In the genomic region with DNA sequence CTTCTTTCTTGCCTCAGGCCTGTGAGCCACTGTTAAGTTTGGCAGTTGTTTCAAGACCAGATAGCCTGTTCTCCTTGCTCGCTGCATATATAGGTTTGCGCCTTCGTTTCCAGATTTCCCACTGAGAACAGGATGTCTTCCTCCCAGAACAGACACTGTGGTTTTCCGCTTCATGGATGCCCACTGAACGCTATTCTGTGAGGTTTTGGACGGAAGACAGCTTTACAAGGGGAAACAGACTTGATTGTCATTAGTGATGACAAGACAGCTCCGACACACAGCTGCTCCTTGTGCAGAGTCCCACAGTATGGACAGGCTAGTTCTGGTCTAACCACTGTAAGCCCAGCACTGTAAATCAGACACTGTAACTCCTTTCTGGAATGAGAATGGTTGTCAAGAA, we compare ENCODE assay signal across 24 mouse cellular contexts. TPM values are rescaled to one million over a fixed set of nuclear protein-coding genes. Genes with fewer than 3 reads are reported as not detected.
A peak's percentile ranks its signal among the peaks of the same experiment; 100 is the strongest.
DNase-seq lines count a peak whose midpoint lies in the region; ATAC-seq and TF ChIP-seq lines count a peak whose summit lies in the region.
"Had no signal": no experiment of that assay in that cellular context is flagged by ENCODE, and none has a peak within 500 bp of the region (broad histone marks: within the 10 kb centered on the region; RNA-seq: fewer than 3 reads in every experiment).

No protein-coding gene starts in this region.

- no peak for TF ChIP-seq EP300 in heart, adult 2 months (IDR thresholded peaks at IDR 0.05; ENCODE audit: insufficient read depth, low read depth, low read length)

- ATAC-seq in liver, embryonic 12.5 days = no peak
- ATAC-seq in midbrain, embryonic 14.5 days (ENCODE audit: low FRiP score, low TSS enrichment) = no peak; the same call in 1 of the 2 replicates
- ATAC-seq in hindbrain, postnatal 0 days = peak; percentile 45
- ATAC-seq in frontal cortex, adult (ENCODE audit: low TSS enrichment) = no peak
- ATAC-seq: intestine, embryonic 15.5 days; Patski had no signal

- intact Hi-C loops in heart, adult 2 months (cut with DNase I) = no loop called here

- WGBS in heart, adult 2 months = 47% methylated on average over 7 of the region's 7 CpGs
- WGBS in liver, adult 2 months = 91% methylated on average over 7 of the region's 7 CpGs
- WGBS in liver, embryonic 12.5 days (ENCODE audit: insufficient replicate concordance) = 60% methylated on average over 7 of the region's 7 CpGs
- 70% methylated on average over 7 of the region's 7 CpGs for WGBS in midbrain, embryonic 14.5 days
- WGBS in midbrain, embryonic 10.5 days = 86% methylated on average over 7 of the region's 7 CpGs
- 43% methylated on average over 7 of the region's 7 CpGs for WGBS in hindbrain, postnatal 0 days

- no peaks in the 10 kb centered on the region for H3K27me3 ChIP-seq in heart, adult 2 months (ENCODE audit: control insufficient read depth, insufficient read depth, low read length)
- H3K27me3 ChIP-seq in liver, adult 2 months (ENCODE audit: control insufficient read depth, insufficient read depth, low read length) = no peaks in the 10 kb centered on the region
- peaks cover 12% of the 10 kb centered on the region; the same call in 1 of the 2 replicates for H3K27me3 ChIP-seq in liver, embryonic 12.5 days (replicated peaks)
- H3K27me3 ChIP-seq in midbrain, embryonic 14.5 days (ENCODE audit: control insufficient read depth, insufficient read depth, low read length) = no peaks in the 10 kb centered on the region
- H3K27me3 ChIP-seq in midbrain, embryonic 10.5 days (ENCODE audit: low read depth, poor library complexity, severe bottlenecking) = 0 out of 2 replicates have a peak, but pooled peaks cover 4% of the 10 kb centered on the region
- no peaks in the 10 kb centered on the region for H3K27me3 ChIP-seq in hindbrain, postnatal 0 days (ENCODE audit: insufficient read depth, low read length)
- H3K27me3 ChIP-seq: forebrain, embryonic 12.5 days; intestine, embryonic 15.5 days; liver, embryonic 15.5 days; neural tube, embryonic 13.5 days; Patski had no signal

- H3K4me2 ChIP-seq in liver, embryonic 12.5 days = no peak overlapping the region
- H3K4me2 ChIP-seq in midbrain, embryonic 14.5 days (ENCODE audit: low read length) = no peak overlapping the region
- H3K4me2 ChIP-seq in hindbrain, postnatal 0 days (ENCODE audit: low read depth, low read length) = no peak overlapping the region
- H3K4me2 ChIP-seq: forebrain, embryonic 12.5 days; intestine, embryonic 15.5 days; limb, embryonic 12.5 days; liver, embryonic 15.5 days; neural tube, embryonic 13.5 days had no signal

- no peaks in the 10 kb centered on the region for H3K9me3 ChIP-seq in liver, embryonic 12.5 days (replicated peaks)
- no peaks in the 10 kb centered on the region for H3K9me3 ChIP-seq in midbrain, embryonic 14.5 days (ENCODE audit: control insufficient read depth, low read length)
- H3K9me3 ChIP-seq in midbrain, embryonic 10.5 days (replicated peaks) = no peaks in the 10 kb centered on the region
- H3K9me3 ChIP-seq in hindbrain, postnatal 0 days (ENCODE audit: low read length) = no peaks in the 10 kb centered on the region
- H3K9me3 ChIP-seq: forebrain, embryonic 12.5 days; heart, embryonic 10.5 days; intestine, embryonic 15.5 days; limb, embryonic 12.5 days; liver, embryonic 15.5 days; neural tube, embryonic 13.5 days had no signal

- no peak for TF ChIP-seq CTCF in heart, adult 2 months (IDR thresholded peaks at IDR 0.05)
- TF ChIP-seq CTCF in liver, adult 2 months (IDR thresholded peaks at IDR 0.05; ENCODE audit: low read depth, low read length) = no peak
- TF ChIP-seq CTCF in hindbrain, postnatal 0 days (IDR thresholded peaks at IDR 0.05; ENCODE audit: low read depth) = no peak

- peak; percentile 70 for DNase-seq in heart, adult 11 months
- no peak for DNase-seq in heart, adult 2 months
- DNase-seq in liver, adult 2 months (ENCODE audit: extremely low read depth, low read depth, low spot score) = no peak
- peak; percentile 24 for DNase-seq in midbrain, embryonic 14.5 days
- DNase-seq in midbrain, embryonic 10.5 days (ENCODE audit: low spot score) = no peak
- DNase-seq in hindbrain, postnatal 0 days (ENCODE audit: low spot score) = peak; percentile 38
- DNase-seq: adrenal gland, postnatal 36 days; cerebellum, adult 9-10 months; gastrocnemius, adult 2 months; heart, postnatal 4 days; kidney, adult 9 months; kidney, postnatal 14 days; lung, postnatal 10 days; thymus, adult 2 months had no signal

- no peak for TF ChIP-seq POLR2A in heart, adult 2 months (IDR thresholded peaks at IDR 0.05; ENCODE audit: insufficient read depth, low read depth, low read length)
- TF ChIP-seq POLR2A in liver, adult 2 months (IDR thresholded peaks at IDR 0.05; ENCODE audit: extremely low read depth, insufficient read depth, low read length) = no peak

- H3K4me1 ChIP-seq in heart, adult 2 months (ENCODE audit: control insufficient read depth, insufficient read depth, low read length) = peaks cover 1% of the 10 kb centered on the region; the same call in 1 of the 2 replicates
- H3K4me1 ChIP-seq in liver, adult 2 months (ENCODE audit: control insufficient read depth, insufficient read depth, low read length) = peaks cover 21% of the 10 kb centered on the region
- peaks cover 5% of the 10 kb centered on the region; the same call in 1 of the 2 replicates for H3K4me1 ChIP-seq in liver, embryonic 12.5 days
- H3K4me1 ChIP-seq in midbrain, embryonic 14.5 days (ENCODE audit: control insufficient read depth, insufficient read depth, low read length) = peaks cover 18% of the 10 kb centered on the region
- peaks cover 13% of the 10 kb centered on the region for H3K4me1 ChIP-seq in midbrain, embryonic 10.5 days
- peaks cover 5% of the 10 kb centered on the region; the same call in 1 of the 2 replicates for H3K4me1 ChIP-seq in hindbrain, postnatal 0 days (ENCODE audit: insufficient read depth, low read length)

- H3K4me3 ChIP-seq in heart, adult 2 months = no peak overlapping the region
- H3K4me3 ChIP-seq in liver, adult 2 months (ENCODE audit: insufficient read depth, low read depth, low read length) = no peak overlapping the region
- H3K4me3 ChIP-seq in liver, embryonic 12.5 days = no peak overlapping the region
- H3K4me3 ChIP-seq in midbrain, embryonic 14.5 days (replicated peaks; ENCODE audit: low read depth, low read length) = no peak overlapping the region
- H3K4me3 ChIP-seq in midbrain, embryonic 10.5 days = no peak overlapping the region
- H3K4me3 ChIP-seq in hindbrain, postnatal 0 days (ENCODE audit: low read length) = no peak overlapping the region
- H3K4me3 ChIP-seq: forebrain, embryonic 12.5 days; gastrocnemius, adult 2 months; heart, embryonic 10.5 days; intestine, embryonic 15.5 days; limb, embryonic 12.5 days; liver, embryonic 15.5 days; neural tube, embryonic 13.5 days had no signal

- no peaks in the 10 kb centered on the region for H3K36me3 ChIP-seq in heart, adult 2 months (ENCODE audit: control insufficient read depth, insufficient read depth, low read length)
- H3K36me3 ChIP-seq in liver, adult 2 months (ENCODE audit: control insufficient read depth, insufficient read depth, low read length) = no peaks in the 10 kb centered on the region
- H3K36me3 ChIP-seq in liver, embryonic 12.5 days = no peaks in the 10 kb centered on the region
- H3K36me3 ChIP-seq in midbrain, embryonic 14.5 days (ENCODE audit: control insufficient read depth, insufficient read depth, low read length) = no peaks in the 10 kb centered on the region
- no peaks in the 10 kb centered on the region for H3K36me3 ChIP-seq in midbrain, embryonic 10.5 days
- no peaks in the 10 kb centered on the region for H3K36me3 ChIP-seq in hindbrain, postnatal 0 days (ENCODE audit: insufficient read depth, low read length)
- H3K36me3 ChIP-seq: forebrain, embryonic 12.5 days; heart, embryonic 10.5 days; intestine, embryonic 15.5 days; limb, embryonic 12.5 days; liver, embryonic 15.5 days; neural tube, embryonic 13.5 days had no signal

- no peak overlapping the region for H3K27ac ChIP-seq in heart, adult 2 months
- peak overlapping the region; percentile 66 for H3K27ac ChIP-seq in liver, adult 2 months (replicated peaks; ENCODE audit: insufficient read depth, low read depth, low read length)
- H3K27ac ChIP-seq in liver, embryonic 12.5 days = no peak overlapping the region
- no peak overlapping the region for H3K27ac ChIP-seq in midbrain, embryonic 14.5 days (replicated peaks; ENCODE audit: low read depth, low read length)
- H3K27ac ChIP-seq in midbrain, embryonic 10.5 days (replicated peaks) = no peak overlapping the region
- H3K27ac ChIP-seq in hindbrain, postnatal 0 days = peak overlapping the region; percentile 20; the same call in 1 of the 2 replicates
- H3K27ac ChIP-seq: forebrain, embryonic 12.5 days; gastrocnemius, adult 2 months; heart, embryonic 10.5 days; intestine, embryonic 15.5 days; limb, embryonic 12.5 days; liver, embryonic 15.5 days; neural tube, embryonic 13.5 days; stomach, postnatal 0 days had no signal

- H3K9ac ChIP-seq in heart, adult 2 months (ENCODE audit: low read depth, low read length) = no peak overlapping the region
- no peak overlapping the region for H3K9ac ChIP-seq in liver, adult 2 months (ENCODE audit: low read depth, low read length)
- H3K9ac ChIP-seq in liver, embryonic 12.5 days = no peak overlapping the region
- H3K9ac ChIP-seq in midbrain, embryonic 14.5 days (replicated peaks; ENCODE audit: low read length) = no peak overlapping the region
- H3K9ac ChIP-seq in hindbrain, postnatal 0 days (replicated peaks; ENCODE audit: low read length) = no peak overlapping the region
- H3K9ac ChIP-seq: forebrain, embryonic 12.5 days; intestine, embryonic 15.5 days; limb, embryonic 12.5 days; liver, embryonic 15.5 days had no signal

- no peaks in the 10 kb centered on the region for H3K79me2 ChIP-seq in heart, adult 2 months (replicated peaks; ENCODE audit: control insufficient read depth, insufficient read depth, low read length)
- H3K79me2 ChIP-seq in liver, adult 2 months (ENCODE audit: control insufficient read depth, insufficient read depth, low read length) = no peaks in the 10 kb centered on the region

RNA-seq across cellular contexts. Expression of a gene that starts 18.3 kb away (rescaled TPM):
- 10 to 100 TPM; 24.0 to 27.1 TPM for total RNA-seq in heart, adult 2 months (2021)
- polyA plus RNA-seq in heart, adult 2 months (2012; rRNA removed) = 30.6 and 41.7 TPM in 2 replicates
- total RNA-seq in liver, adult 2 months (2014; rRNA removed) = 101 and 103 TPM in 2 replicates
- 125 and 139 TPM in 2 replicates for polyA plus RNA-seq in liver, adult 2 months (2012; rRNA removed)
- polyA plus RNA-seq in liver, embryonic 12.5 days (2016; fragmentation: Nextera tagmentation; extraction: Ambion mirVana) = 4.7 and 4.8 TPM in 2 replicates
- polyA plus RNA-seq in midbrain, embryonic 14.5 days (2014; fragmentation: Nextera tagmentation; extraction: Ambion mirVana) = 0.70 and 1.4 TPM in 2 replicates
- 2.0 and 2.5 TPM in 2 replicates for polyA plus RNA-seq in midbrain, embryonic 10.5 days (2016; fragmentation: Nextera tagmentation; extraction: Ambion mirVana)
- total RNA-seq in hindbrain, postnatal 0 days (2014; rRNA removed) = 1.5 and 1.6 TPM in 2 replicates
- 1.5 and 1.7 TPM in 2 replicates for polyA plus RNA-seq in hindbrain, postnatal 0 days (2015; fragmentation: Nextera tagmentation; extraction: Ambion mirVana)

Comparison
In these comparisons a context has a peak if more than half of its experiments do, and no peak if none do; other contexts are left out.
1. DNase-seq: peak in heart, adult 11 months (single experiment), midbrain, embryonic 14.5 days (single experiment) and hindbrain, postnatal 0 days (single experiment); none in heart, adult 2 months (0 of 2), liver, adult 2 months (single experiment) and midbrain, embryonic 10.5 days (single experiment).
2. H3K27ac ChIP-seq: peak in liver, adult 2 months (single experiment) and hindbrain, postnatal 0 days (single experiment); none in heart, adult 2 months (single experiment), liver, embryonic 12.5 days (single experiment), midbrain, embryonic 14.5 days (single experiment) and midbrain, embryonic 10.5 days (single experiment).